Mouse (Mus musculus) forebrain, embryonic 11.5 days (tissue): ENCODE measurements around the gene Il23r. TPM values are rescaled to one million over a fixed set of nuclear protein-coding genes. Genes with fewer than 3 reads are reported as not detected.

Experiments
- ATAC-seq: fragments of 200-750 bp; cut with Nextera tagmentation; replicated peaks from 2 replicates; pipeline ENCODE4 v1.8.0; 2017; ENCODE audit warnings: moderate TSS enrichment; ENCODE audit not compliant: low FRiP score
- DNase-seq: peaks from one replicate; pipeline ENCODE4 v3.0.0-alpha.2; 2017; ENCODE audit warnings: low spot score
- H3K27ac ChIP-seq: fragments of 300-500 bp; sonication (generic); 2 replicates; pipeline ENCODE4 v1.5.1; 2014; ENCODE audit warnings: low read depth, low read length
- H3K27me3 ChIP-seq: fragments of 300-500 bp; sonication (generic); 2 replicates; pipeline ENCODE4 v1.6.1; 2014; ENCODE audit warnings: mild to moderate bottlenecking, low read length, mixed read lengths; ENCODE audit not compliant: control insufficient read depth, insufficient read depth
- H3K36me3 ChIP-seq: fragments of 300-500 bp; sonication (generic); 2 replicates; pipeline ENCODE4 v1.6.1; 2014; ENCODE audit warnings: mild to moderate bottlenecking, low read length, moderate library complexity, mixed read lengths; ENCODE audit not compliant: control insufficient read depth, insufficient read depth
- H3K4me1 ChIP-seq: fragments of 300-500 bp; sonication (generic); replicated peaks from 2 replicates; pipeline ENCODE4 v1.6.1; 2014; ENCODE audit warnings: low read length, mixed read lengths; ENCODE audit not compliant: control insufficient read depth, insufficient read depth
- H3K4me2 ChIP-seq: fragments of 300-500 bp; sonication (generic); 2 replicates; pipeline ENCODE4 v1.6.1; 2014; ENCODE audit warnings: low read depth, mild to moderate bottlenecking, low read length, moderate library complexity, mixed read lengths; ENCODE audit not compliant: severe bottlenecking
- H3K4me3 ChIP-seq: fragments of 300-500 bp; sonication (generic); 2 replicates; pipeline ENCODE4 v1.5.1; 2014; ENCODE audit warnings: low read depth, low read length
- H3K9ac ChIP-seq: fragments of 300-500 bp; sonication (generic); 2 replicates; pipeline ENCODE4 v1.6.1; 2014; ENCODE audit warnings: low read length
- H3K9me3 ChIP-seq: fragments of 300-500 bp; sonication (generic); 2 replicates; pipeline ENCODE4 v1.6.1; 2016; ENCODE audit warnings: low read length, mixed read lengths; ENCODE audit not compliant: control insufficient read depth
- WGBS: fragments of 180-500 bp; shearing (Covaris S2); extraction: QIAGEN DNeasy Blood & Tissue Kit; methylation state at CpG from one replicate; pipeline ENCODE4 v1.1.7; 2014; 5-methylcytosine and 5-hydroxymethylcytosine counted together
- polyA plus RNA-seq: library from polyadenylated mRNA; unstranded; fragments of >200 nt; fragmentation: Nextera tagmentation; extraction: Ambion mirVana; gene quantifications from 2 replicates; pipeline ENCODE4 v1.2.1, GENCODE M21; 2014

Gene Il23r
- polyA plus RNA-seq, 1 experiment from 2014 or later = not detected

GRCm38 (mm10) chr6:67413378-67413777 lies 78.3 kb downstream of the Il23r start:
- Histone ChIP-seq H3K27me3 (no peaks in the 10 kb centered on the region), H3K4me3 (no peak overlapping the region), H3K4me1 (no peaks in the 10 kb centered on the region), H3K4me2 (no peak overlapping the region), H3K27ac (no peak overlapping the region), H3K9ac (no peak overlapping the region), H3K36me3 (no peaks in the 10 kb centered on the region), H3K9me3 (no peaks in the 10 kb centered on the region)
- ATAC-seq = no peak
- WGBS = 77% methylated on average over 2 of the region's 2 CpGs
- no peak for DNase-seq

- DNase-seq (no peak), ATAC-seq (peak; percentile 53; the same call in 1 of the 2 replicates)
- H3K4me1 ChIP-seq = no peaks in the 10 kb centered on the region
- WGBS = 28% methylated on average over 3 of the region's 3 CpGs
- H3K4me3 ChIP-seq = no peak overlapping the region
- H3K4me2 ChIP-seq = no peak overlapping the region
- no peak overlapping the region for H3K27ac ChIP-seq
- no peaks in the 10 kb centered on the region for H3K9me3 ChIP-seq
- no peaks in the 10 kb centered on the region for H3K36me3 ChIP-seq
- H3K9ac ChIP-seq = no peak overlapping the region
- no peaks in the 10 kb centered on the region for H3K27me3 ChIP-seq
These were observed 86.4 kb downstream of the Il23r start for GRCm38 (mm10) chr6:67405281-67405682.

GRCm38 (mm10) chr6:67399551-67399950 lies 92.1 kb downstream of the Il23r start:
- DNase-seq (no peak), ATAC-seq (no peak)
- 82% methylated on average over 5 of the region's 5 CpGs for WGBS
- no peak overlapping the region for H3K4me3 ChIP-seq
- H3K4me2 ChIP-seq = no peak overlapping the region
- no peaks in the 10 kb centered on the region for H3K9me3 ChIP-seq
- no peaks in the 10 kb centered on the region for H3K36me3 ChIP-seq
- no peak overlapping the region for H3K27ac ChIP-seq
- no peaks in the 10 kb centered on the region for H3K27me3 ChIP-seq
- no peaks in the 10 kb centered on the region for H3K4me1 ChIP-seq
- H3K9ac ChIP-seq = no peak overlapping the region

GRCm38 (mm10) chr6:67375982-67376391 lies 115.7 kb downstream of the Il23r start, which contains the start of gene Il12rb2:
Gene Il12rb2, minus strand, starts transcription at chr6:67376188.
- Histone ChIP-seq H3K4me3 (peak within 1 kb of the TSS; percentile 22), H3K9ac (no peak within 1 kb of the TSS), H3K4me1 (no peaks in the 10 kb centered on the region; the same call in 1 of the 2 replicates), H3K9me3 (no peaks in the 10 kb centered on the region), H3K27ac (no peak within 1 kb of the TSS), H3K27me3 (peaks cover 6% of the 10 kb centered on the region; the same call in 1 of the 2 replicates), H3K4me2 (peak within 1 kb of the TSS; percentile 50), H3K36me3 (no peaks in the 10 kb centered on the region)
- DNase-seq (peak; percentile 53), ATAC-seq (0 out of 2 replicates have a peak, but pooled peaks have one; percentile 30)
- WGBS = 2% methylated on average over 26 of the region's 26 CpGs

Other genes starting within 250 kb of the Il23r start
- 0.33 TPM in 1 of 2 replicates, not detected in the other for gene Il12rb2, start 115.7 kb downstream of the Il23r start, polyA plus RNA-seq
- gene Tacstd2, start 43.9 kb upstream of the Il23r start, polyA plus RNA-seq = 5.4 and 7.0 TPM in 2 replicates